Mouse (Mus musculus): ENCODE measurements around the gene Trim30a. TPM values are rescaled to one million over a fixed set of nuclear protein-coding genes. Genes with fewer than 3 reads are reported as not detected.

The Trim30a gene
- polyA plus RNA-seq, 1 experiment from 2014 or later = 1.7 TPM

DNA sequence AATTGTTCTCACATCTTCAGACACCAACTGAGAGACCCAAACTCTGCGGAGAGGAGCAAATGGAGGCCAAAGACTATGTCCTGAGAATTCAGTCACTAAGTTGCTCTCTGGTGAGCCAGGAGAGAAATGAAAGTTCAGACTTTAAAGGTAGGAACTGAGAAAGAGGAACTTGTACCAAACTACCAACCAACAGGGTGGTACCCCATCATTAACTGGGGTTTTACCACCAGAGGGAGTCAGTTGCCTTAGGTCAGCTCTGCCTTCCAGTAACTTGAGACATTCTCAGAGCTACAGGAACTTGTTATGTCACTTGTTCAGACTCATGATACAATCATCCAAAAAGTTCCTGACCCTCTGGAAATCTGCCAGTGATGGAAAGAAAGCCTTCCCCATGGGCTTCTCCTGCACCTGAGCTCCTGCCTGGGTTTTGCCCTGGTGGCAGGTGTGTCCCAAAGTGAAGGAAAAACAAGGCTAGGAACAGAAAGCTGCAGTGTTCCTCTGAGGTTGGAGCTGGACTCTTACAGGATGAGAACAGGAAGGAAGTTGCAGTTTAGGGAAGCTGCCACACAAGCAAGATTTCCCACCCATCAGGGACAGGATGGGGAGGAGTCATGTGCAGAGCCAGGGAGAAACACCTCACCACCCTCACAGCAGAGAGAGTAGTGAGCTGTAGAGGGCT, 95.1 kb downstream of the Trim30a start, which contains the start of gene Trim30b:
TSS of gene Trim30b (minus strand) at position 149 of the 679 bp plus-strand sequence.
- H3K9me3 ChIP-seq (replicated peaks) = no peaks in the 10 kb centered on the region
- no peak within 1 kb of the TSS for H3K9ac ChIP-seq
- DNase-seq (no peak), ATAC-seq (ENCODE audit: low read depth) (peak; percentile 54; the same call in 1 of the 2 replicates)
- no peaks in the 10 kb centered on the region for H3K27me3 ChIP-seq
- no peaks in the 10 kb centered on the region for H3K36me3 ChIP-seq
- no peak within 1 kb of the TSS for H3K4me2 ChIP-seq
- WGBS (ENCODE audit: insufficient replicate concordance) = 36% methylated on average over 1 of the region's 1 CpGs
- no peak within 1 kb of the TSS for H3K27ac ChIP-seq
- H3K4me1 ChIP-seq (replicated peaks) = no peaks in the 10 kb centered on the region
- no peak within 1 kb of the TSS for H3K4me3 ChIP-seq (replicated peaks)

GRCm38 (mm10) chr7:104366339-104366738, 98.7 kb downstream of the Trim30a start:
- ATAC-seq (ENCODE audit: low read depth) (no peak), DNase-seq (no peak)
- no peaks in the 10 kb centered on the region for H3K9me3 ChIP-seq (replicated peaks)

More at GRCm38 (mm10) chr7:104366339-104366738, 98.7 kb downstream of the Trim30a start:
- Histone ChIP-seq H3K27ac (no peak overlapping the region), H3K4me3 (replicated peaks) (no peak overlapping the region), H3K4me1 (replicated peaks) (no peaks in the 10 kb centered on the region), H3K4me2 (no peak overlapping the region), H3K27me3 (no peaks in the 10 kb centered on the region), H3K36me3 (no peaks in the 10 kb centered on the region), H3K9ac (no peak overlapping the region)

Other genes with a start within 250 kb of the Trim30a start
- 0.77 and 0.89 TPM in 2 replicates for gene Trim6, start 246.4 kb downstream of the Trim30a start, polyA plus RNA-seq (2015; fragmentation: Nextera tagmentation; extraction: Ambion mirVana)
- gene Trim34a, start 220.7 kb downstream of the Trim30a start, polyA plus RNA-seq (2015; fragmentation: Nextera tagmentation; extraction: Ambion mirVana) = 0.90 and 1.7 TPM in 2 replicates
- 0.31 and 0.37 TPM in 2 replicates for gene Trim5, start 177.1 kb downstream of the Trim30a start, polyA plus RNA-seq (2015; fragmentation: Nextera tagmentation; extraction: Ambion mirVana)
- 3.4 and 3.6 TPM in 2 replicates for gene Trim12a, start 149.7 kb downstream of the Trim30a start, polyA plus RNA-seq (2015; fragmentation: Nextera tagmentation; extraction: Ambion mirVana)
- gene Trim34b, start 135.7 kb downstream of the Trim30a start, polyA plus RNA-seq (2015; fragmentation: Nextera tagmentation; extraction: Ambion mirVana) = not detected in 2 replicates
- gene Trim12c, start 111.8 kb downstream of the Trim30a start, polyA plus RNA-seq (2015; fragmentation: Nextera tagmentation; extraction: Ambion mirVana) = 1.2 TPM in 2 replicates
- gene Trim30b, start 95.3 kb downstream of the Trim30a start, polyA plus RNA-seq (2015; fragmentation: Nextera tagmentation; extraction: Ambion mirVana) = 0.08 and 0.09 TPM in 2 replicates
- gene Trim30c, start 64.4 kb downstream of the Trim30a start, polyA plus RNA-seq (2015; fragmentation: Nextera tagmentation; extraction: Ambion mirVana) = 0.20 and 0.38 TPM in 2 replicates
- gene Trim30d, start 42.7 kb upstream of the Trim30a start, polyA plus RNA-seq (2015; fragmentation: Nextera tagmentation; extraction: Ambion mirVana) = 0.31 and 0.58 TPM in 2 replicates
- gene Olfr651, start 84.9 kb upstream of the Trim30a start, polyA plus RNA-seq (2015; fragmentation: Nextera tagmentation; extraction: Ambion mirVana) = not detected in 2 replicates
- not detected in 2 replicates for gene Olfr652, start 95.7 kb upstream of the Trim30a start, polyA plus RNA-seq (2015; fragmentation: Nextera tagmentation; extraction: Ambion mirVana)
- gene Olfr653, start 112.1 kb upstream of the Trim30a start, polyA plus RNA-seq (2015; fragmentation: Nextera tagmentation; extraction: Ambion mirVana) = not detected in 2 replicates
- gene Olfr654, start 121.8 kb upstream of the Trim30a start, polyA plus RNA-seq (2015; fragmentation: Nextera tagmentation; extraction: Ambion mirVana) = not detected in 2 replicates
- not detected in 2 replicates for gene Olfr655, start 136.6 kb upstream of the Trim30a start, polyA plus RNA-seq (2015; fragmentation: Nextera tagmentation; extraction: Ambion mirVana)
- gene Olfr656, start 148.8 kb upstream of the Trim30a start, polyA plus RNA-seq (2015; fragmentation: Nextera tagmentation; extraction: Ambion mirVana) = not detected in 2 replicates
- not detected in 2 replicates for gene Olfr657, start 159.6 kb upstream of the Trim30a start, polyA plus RNA-seq (2015; fragmentation: Nextera tagmentation; extraction: Ambion mirVana)
- gene Olfr658, start 182.1 kb upstream of the Trim30a start, polyA plus RNA-seq (2015; fragmentation: Nextera tagmentation; extraction: Ambion mirVana) = not detected in 2 replicates
- gene Olfr659, start 201.6 kb upstream of the Trim30a start, polyA plus RNA-seq (2015; fragmentation: Nextera tagmentation; extraction: Ambion mirVana) = not detected in 2 replicates
- not detected in 2 replicates for gene Olfr661, start 221.3 kb upstream of the Trim30a start, polyA plus RNA-seq (2015; fragmentation: Nextera tagmentation; extraction: Ambion mirVana)

Data from liver, embryonic 13.5 days (tissue).